Mouse (Mus musculus) heart, embryonic 16.5 days (tissue): ENCODE data around the gene Gdpd5. TPM values are rescaled to one million over a fixed set of nuclear protein-coding genes. Genes with fewer than 3 reads are reported as not detected.

Source experiments
- ATAC-seq: fragments of 200-750 bp; cut with Nextera tagmentation; replicated peaks from 2 replicates; pipeline ENCODE4 v1.8.0; 2017; ENCODE audit warnings: moderate number of reproducible peaks; ENCODE audit not compliant: insufficient read depth, low FRiP score; ENCODE audit errors: extremely low read depth
- H3K27ac ChIP-seq: fragments of 300-500 bp; sonication (generic); 2 replicates; pipeline ENCODE4 v1.5.1; 2014; ENCODE audit warnings: mild to moderate bottlenecking, low read length, control low read depth, moderate library complexity
- H3K27me3 ChIP-seq: fragments of 300-500 bp; sonication (generic); 2 replicates; pipeline ENCODE4 v1.6.1; 2014; ENCODE audit warnings: low read length, mixed read lengths; ENCODE audit not compliant: control insufficient read depth, insufficient read depth
- H3K36me3 ChIP-seq: fragments of 300-500 bp; sonication (generic); 2 replicates; pipeline ENCODE4 v1.6.1; 2014; ENCODE audit not compliant: control insufficient read depth, insufficient read depth
- H3K4me1 ChIP-seq: fragments of 300-500 bp; sonication (generic); 2 replicates; pipeline ENCODE4 v1.6.1; 2014; ENCODE audit warnings: low read length, mixed read lengths; ENCODE audit not compliant: control insufficient read depth, insufficient read depth
- H3K4me2 ChIP-seq: fragments of 300-500 bp; sonication (generic); 2 replicates; pipeline ENCODE4 v1.6.1; 2014; ENCODE audit warnings: low read depth, mild to moderate bottlenecking, control low read depth, low read length
- H3K4me3 ChIP-seq: fragments of 300-500 bp; sonication (generic); 2 replicates; pipeline ENCODE4 v1.5.1; 2014; ENCODE audit warnings: mild to moderate bottlenecking, control low read depth, low read length
- H3K9ac ChIP-seq: fragments of 300-500 bp; sonication (generic); 2 replicates; pipeline ENCODE4 v1.6.1; 2014; ENCODE audit warnings: low read length, control low read depth
- H3K9me3 ChIP-seq: fragments of 300-500 bp; sonication (generic); replicated peaks from 2 replicates; pipeline ENCODE4 v1.6.1; 2016; ENCODE audit warnings: low read length; ENCODE audit not compliant: control insufficient read depth
- WGBS: fragments of 180-500 bp; shearing (Covaris S2); extraction: QIAGEN DNeasy Blood & Tissue Kit; methylation state at CpG from one replicate; pipeline ENCODE4 v1.1.7; 2014; 5-methylcytosine and 5-hydroxymethylcytosine counted together
- polyA plus RNA-seq: library from polyadenylated mRNA; unstranded; fragments of >200 nt; fragmentation: Nextera tagmentation; extraction: Ambion mirVana; gene quantifications from 2 replicates; pipeline ENCODE4 v1.2.1, GENCODE M21; 2015

The Gdpd5 gene
- polyA plus RNA-seq, 1 experiment from 2014 or later: 26.9 TPM

GRCm38 (mm10) chr7:99410315-99410714 is 29.1 kb downstream of the Gdpd5 start:
- 55% methylated on average over 9 of the region's 9 CpGs for WGBS
- no peak overlapping the region for H3K4me3 ChIP-seq
- H3K4me1 ChIP-seq: peaks cover 25% of the 10 kb centered on the region
- peak; percentile 38; the same call in 1 of the 2 replicates for ATAC-seq
- 0 out of 2 replicates have a peak, but pooled peaks cover 2% of the 10 kb centered on the region for H3K36me3 ChIP-seq
- H3K9ac ChIP-seq: peak overlapping the region; percentile 6; the same call in 1 of the 2 replicates
- H3K27me3 ChIP-seq: no peaks in the 10 kb centered on the region
- no peak overlapping the region for H3K4me2 ChIP-seq
- no peaks in the 10 kb centered on the region for H3K9me3 ChIP-seq
- peak overlapping the region; percentile 80 for H3K27ac ChIP-seq

DNA sequence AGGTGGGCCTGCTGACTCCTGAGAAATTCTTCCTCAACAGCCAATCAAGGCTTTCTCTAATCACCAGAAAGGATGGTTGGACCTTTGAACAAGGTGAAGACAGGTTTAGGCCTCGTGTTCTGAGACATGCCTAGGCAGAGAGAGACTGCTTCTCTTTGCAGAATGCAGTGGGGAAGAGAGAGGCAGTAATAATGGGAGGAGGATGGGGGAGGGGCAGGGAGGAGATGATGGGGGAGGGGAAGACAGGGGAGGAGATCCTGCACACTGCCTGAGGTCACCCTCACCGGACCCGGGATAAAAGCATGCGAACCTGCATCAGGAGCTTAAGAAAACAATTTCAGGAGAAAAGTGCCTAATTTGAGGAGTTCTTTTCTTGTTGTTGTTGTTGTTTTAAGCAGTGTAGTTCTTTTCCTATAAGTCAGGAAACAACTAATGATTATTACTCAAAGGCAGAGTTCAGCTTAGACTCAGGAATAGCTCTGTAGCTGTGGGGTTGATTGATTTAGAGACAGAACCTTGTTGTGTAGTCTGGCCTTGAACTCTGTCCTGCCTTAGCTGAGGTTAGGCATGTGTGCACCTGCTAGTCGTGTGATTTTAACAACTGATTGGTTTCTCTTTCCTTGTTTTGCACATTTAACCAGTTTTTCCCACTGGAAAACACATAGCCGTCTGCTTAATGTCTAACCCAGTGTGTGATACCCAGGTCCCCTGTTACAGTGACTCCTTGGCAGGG is 30.0 kb downstream of the Gdpd5 start:
- Histone ChIP-seq H3K27me3 (no peaks in the 10 kb centered on the region), H3K9me3 (no peaks in the 10 kb centered on the region), H3K36me3 (0 out of 2 replicates have a peak, but pooled peaks cover 2% of the 10 kb centered on the region), H3K9ac (no peak overlapping the region), H3K4me2 (no peak overlapping the region), H3K4me1 (peaks cover 25% of the 10 kb centered on the region), H3K4me3 (no peak overlapping the region), H3K27ac (peak overlapping the region; percentile 70)
- 49% methylated on average over 6 of the region's 6 CpGs for WGBS
- ATAC-seq: no peak

DNA sequence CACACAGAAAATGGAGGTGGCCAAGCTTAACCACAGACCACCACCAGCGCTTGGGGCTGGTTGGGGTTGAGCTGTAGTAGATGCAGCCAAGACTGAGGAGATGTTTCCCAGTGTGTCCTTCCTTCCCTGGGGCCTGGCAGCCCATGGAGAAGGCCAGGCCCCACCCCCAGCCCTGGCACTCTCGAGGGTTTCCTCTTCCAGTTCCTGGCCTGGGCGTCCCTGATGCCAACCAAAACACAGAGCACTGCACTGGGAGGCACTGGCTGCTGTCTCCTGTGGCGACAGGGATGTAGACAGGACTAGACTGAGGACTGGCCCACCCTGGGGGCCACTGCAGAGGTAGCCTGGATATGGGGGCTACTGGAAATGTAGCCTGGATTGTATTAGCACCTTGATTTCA is 33.8 kb downstream of the Gdpd5 start:
- H3K4me3 ChIP-seq: no peak overlapping the region
- H3K4me2 ChIP-seq: no peak overlapping the region
- H3K9ac ChIP-seq: no peak overlapping the region
- WGBS: 57% methylated on average over 4 of the region's 4 CpGs
- ATAC-seq: peak; percentile 61; the same call in 1 of the 2 replicates
- no peaks in the 10 kb centered on the region for H3K27me3 ChIP-seq
- H3K36me3 ChIP-seq: 0 out of 2 replicates have a peak, but pooled peaks cover 2% of the 10 kb centered on the region
- peaks cover 16% of the 10 kb centered on the region for H3K4me1 ChIP-seq
- no peak overlapping the region for H3K27ac ChIP-seq
- H3K9me3 ChIP-seq: no peaks in the 10 kb centered on the region

- WGBS: 65% methylated on average over 3 of the region's 3 CpGs
- H3K27me3 ChIP-seq: no peaks in the 10 kb centered on the region
- no peak overlapping the region for H3K27ac ChIP-seq
- no peak for ATAC-seq
- no peak overlapping the region for H3K4me3 ChIP-seq
- peaks cover 4% of the 10 kb centered on the region; the same call in 1 of the 2 replicates for H3K4me1 ChIP-seq
- no peak overlapping the region for H3K4me2 ChIP-seq
- H3K9ac ChIP-seq: no peak overlapping the region
- 0 out of 2 replicates have a peak, but pooled peaks cover 2% of the 10 kb centered on the region for H3K36me3 ChIP-seq
- no peaks in the 10 kb centered on the region for H3K9me3 ChIP-seq
Measured at GRCm38 (mm10) chr7:99419311-99419710, 38.1 kb downstream of the Gdpd5 start.

GRCm38 (mm10) chr7:99421006-99421405 is 39.8 kb downstream of the Gdpd5 start:
- Histone ChIP-seq H3K9ac (no peak overlapping the region), H3K27ac (no peak overlapping the region), H3K9me3 (no peaks in the 10 kb centered on the region), H3K4me2 (no peak overlapping the region), H3K4me3 (no peak overlapping the region), H3K36me3 (0 out of 2 replicates have a peak, but pooled peaks cover 3% of the 10 kb centered on the region), H3K4me1 (peaks cover 6% of the 10 kb centered on the region; the same call in 1 of the 2 replicates), H3K27me3 (no peaks in the 10 kb centered on the region)
- 92% methylated on average over 6 of the region's 6 CpGs for WGBS
- ATAC-seq: no peak

DNA sequence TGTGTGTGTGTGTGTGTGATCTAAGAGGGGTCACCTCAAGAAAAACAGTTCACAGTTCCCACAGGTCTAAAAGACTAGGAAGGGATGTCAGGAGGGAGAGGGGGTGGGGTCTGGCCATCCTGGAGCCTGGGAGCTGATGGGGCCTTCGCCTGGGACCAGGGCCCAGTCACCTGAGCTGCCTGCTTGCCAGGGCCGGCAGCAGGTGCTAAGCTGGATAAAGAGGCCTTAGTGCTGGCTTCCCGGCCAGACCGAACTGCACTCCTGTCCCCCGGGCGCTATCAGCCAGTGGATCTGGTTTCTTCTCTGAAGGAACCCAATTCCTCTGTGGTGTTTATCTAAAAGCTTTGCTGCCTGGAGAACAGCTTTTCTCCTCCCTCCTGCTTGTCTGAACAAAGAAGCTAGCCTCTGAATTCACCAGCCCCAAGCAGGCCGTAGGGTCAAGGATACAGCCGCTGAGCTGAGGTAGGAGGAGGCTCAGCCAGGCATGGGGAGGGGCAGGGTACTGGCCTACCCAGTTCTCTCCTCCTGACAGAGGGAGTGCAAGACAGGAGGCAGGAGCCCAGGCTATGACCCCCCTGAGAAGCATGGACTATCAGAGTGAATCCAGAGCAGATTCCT is 43.4 kb downstream of the Gdpd5 start:
- WGBS: 45% methylated on average over 8 of the region's 8 CpGs
- H3K9ac ChIP-seq: peak overlapping the region; percentile 42; the same call in 1 of the 2 replicates
- 0 out of 2 replicates have a peak, but pooled peaks cover 3% of the 10 kb centered on the region for H3K36me3 ChIP-seq
- no peaks in the 10 kb centered on the region for H3K9me3 ChIP-seq
- H3K27ac ChIP-seq: peak overlapping the region; percentile 23; the same call in 1 of the 2 replicates
- H3K4me2 ChIP-seq: no peak overlapping the region
- H3K4me1 ChIP-seq: peaks cover 6% of the 10 kb centered on the region; the same call in 1 of the 2 replicates
- no peak overlapping the region for H3K4me3 ChIP-seq
- ATAC-seq: no peak
- no peaks in the 10 kb centered on the region for H3K27me3 ChIP-seq

DNA sequence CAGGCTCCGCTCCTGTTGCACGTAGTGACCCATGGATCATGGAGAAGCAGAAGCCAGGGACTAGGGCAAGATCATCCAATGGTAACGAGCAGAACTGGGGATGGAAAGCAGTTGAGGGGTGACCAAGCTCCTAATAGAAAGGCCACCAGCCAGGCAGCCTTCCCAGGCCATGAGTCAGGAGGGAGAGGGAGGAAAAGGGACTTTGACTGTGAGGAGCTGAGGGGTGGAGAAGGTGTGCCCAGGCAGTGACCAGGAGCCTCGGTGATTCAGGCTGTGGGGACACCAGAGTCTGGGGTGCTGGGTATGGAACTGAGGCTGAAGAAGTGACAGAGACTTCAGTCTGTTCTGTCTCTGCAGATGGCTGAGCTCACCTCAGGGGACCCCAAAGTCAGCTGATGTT is 44.5 kb downstream of the Gdpd5 start:
- Histone ChIP-seq H3K9ac (no peak overlapping the region), H3K4me3 (no peak overlapping the region), H3K27me3 (no peaks in the 10 kb centered on the region), H3K9me3 (no peaks in the 10 kb centered on the region), H3K27ac (no peak overlapping the region), H3K4me2 (no peak overlapping the region), H3K36me3 (0 out of 2 replicates have a peak, but pooled peaks cover 3% of the 10 kb centered on the region), H3K4me1 (peaks cover 6% of the 10 kb centered on the region; the same call in 1 of the 2 replicates)
- ATAC-seq: no peak
- 89% methylated on average over 4 of the region's 4 CpGs for WGBS

GRCm38 (mm10) chr7:99427031-99427430 is 45.8 kb downstream of the Gdpd5 start:
- Histone ChIP-seq H3K4me1 (peaks cover 9% of the 10 kb centered on the region), H3K27me3 (no peaks in the 10 kb centered on the region), H3K4me2 (no peak overlapping the region), H3K9me3 (no peaks in the 10 kb centered on the region), H3K36me3 (0 out of 2 replicates have a peak, but pooled peaks cover 3% of the 10 kb centered on the region), H3K4me3 (no peak overlapping the region), H3K9ac (no peak overlapping the region), H3K27ac (no peak overlapping the region)
- ATAC-seq: no peak
- WGBS: 87% methylated on average over 10 of the region's 10 CpGs

DNA sequence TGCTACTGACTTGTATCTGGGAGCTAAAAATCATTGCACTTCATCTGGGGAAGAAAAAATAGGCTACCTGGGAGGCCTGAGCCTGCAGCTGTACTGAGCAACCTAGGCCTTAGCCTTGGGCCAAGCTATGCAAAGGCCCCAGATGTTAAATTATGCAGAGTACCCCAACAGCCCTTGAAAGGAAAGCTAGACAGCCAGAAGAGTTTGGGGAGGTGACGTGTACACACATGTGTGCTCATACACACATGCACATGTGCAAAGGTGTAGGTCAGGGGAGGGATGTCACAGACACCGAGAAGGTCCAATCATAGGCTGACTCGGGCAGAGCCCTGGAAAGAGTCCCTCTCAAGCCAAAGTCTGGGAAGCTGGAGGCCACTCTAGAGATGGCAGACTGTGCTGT is 46.8 kb downstream of the Gdpd5 start:
- Histone ChIP-seq H3K27ac (no peak overlapping the region), H3K27me3 (no peaks in the 10 kb centered on the region), H3K4me2 (no peak overlapping the region), H3K4me1 (peaks cover 19% of the 10 kb centered on the region), H3K9ac (no peak overlapping the region), H3K36me3 (0 out of 2 replicates have a peak, but pooled peaks cover 3% of the 10 kb centered on the region), H3K9me3 (no peaks in the 10 kb centered on the region), H3K4me3 (no peak overlapping the region)
- 83% methylated on average over 3 of the region's 3 CpGs for WGBS
- no peak for ATAC-seq
